Mouse (Mus musculus) neutrophil, adult 5-6 weeks (primary cell): ENCODE measurements around the gene Ppp2r5e. TPM values are rescaled to one million over a fixed set of nuclear protein-coding genes. Genes with fewer than 3 reads are reported as not detected.

Source experiments
- ATAC-seq: fragments of 151-379, 151-347 bp; 2 replicates; pipeline ENCODE4 v1.8.0; 2017; ENCODE audit warnings: mild to moderate bottlenecking, moderate TSS enrichment; ENCODE audit not compliant: insufficient number of reproducible peaks, poor library complexity, low FRiP score, severe bottlenecking; ENCODE audit errors: extremely low read depth
- total RNA-seq: library from RNA; stranded (forward); fragments of 200-1000 nt; gene quantifications from 2 replicates; pipeline ENCODE4 v1.2.3, GENCODE M21; 2017

The Ppp2r5e gene
- total RNA-seq = 24.2 TPM in 2 replicates

- peak; percentile 97 for ATAC-seq
Observed at GRCm38 (mm10) chr12:75596154-75597002, at the start of gene Ppp2r5e. TSS of gene Ppp2r5e (minus strand) at chr12:75596245.

- ATAC-seq = no peak
Observed at GRCm38 (mm10) chr12:75645780-75646179, 49.7 kb upstream of the Ppp2r5e start.

- no peak for ATAC-seq
Observed at GRCm38 (mm10) chr12:75641726-75642125, 45.7 kb upstream of the Ppp2r5e start.

- ATAC-seq = no peak
Observed at GRCm38 (mm10) chr12:75638345-75638744, 42.3 kb upstream of the Ppp2r5e start.

- no peak for ATAC-seq
Observed at GRCm38 (mm10) chr12:75637103-75637502, 41.1 kb upstream of the Ppp2r5e start.

- no peak for ATAC-seq
Observed at GRCm38 (mm10) chr12:75635771-75636430, 39.9 kb upstream of the Ppp2r5e start.

GRCm38 (mm10) chr12:75629618-75630017 lies 33.6 kb upstream of the Ppp2r5e start:
- no peak for ATAC-seq

- ATAC-seq = no peak
Observed at GRCm38 (mm10) chr12:75623292-75623691, 27.2 kb upstream of the Ppp2r5e start.

- ATAC-seq = no peak
Observed at GRCm38 (mm10) chr12:75622835-75623234, 26.8 kb upstream of the Ppp2r5e start.

GRCm38 (mm10) chr12:75616841-75617240 lies 20.8 kb upstream of the Ppp2r5e start:
- ATAC-seq = no peak

- ATAC-seq = no peak
Observed at GRCm38 (mm10) chr12:75616158-75616791, 20.2 kb upstream of the Ppp2r5e start.

- ATAC-seq = no peak
Observed at GRCm38 (mm10) chr12:75615556-75615955, 19.5 kb upstream of the Ppp2r5e start.

GRCm38 (mm10) chr12:75612711-75613110 lies 16.7 kb upstream of the Ppp2r5e start:
- ATAC-seq = no peak

GRCm38 (mm10) chr12:75599490-75599889 lies 3.4 kb upstream of the Ppp2r5e start:
- ATAC-seq = no peak

GRCm38 (mm10) chr12:75598988-75599387 lies 2.9 kb upstream of the Ppp2r5e start:
- no peak for ATAC-seq

GRCm38 (mm10) chr12:75597707-75598106 lies 1.7 kb upstream of the Ppp2r5e start:
- ATAC-seq = no peak

- ATAC-seq = no peak
Observed at GRCm38 (mm10) chr12:75595291-75596153, 523 bp downstream of the Ppp2r5e start.

- ATAC-seq = no peak
Observed at GRCm38 (mm10) chr12:75594404-75594803, 1.6 kb downstream of the Ppp2r5e start.

- ATAC-seq = no peak
Observed at GRCm38 (mm10) chr12:75593817-75594216, 2.2 kb downstream of the Ppp2r5e start.
